Mouse (Mus musculus): ENCODE measurements around the gene Klhl25. TPM values are rescaled to one million over a fixed set of nuclear protein-coding genes. Genes with fewer than 3 reads are reported as not detected.
A peak's percentile ranks its signal among the peaks of the same experiment; 100 is the strongest.
"Not testable (repeated sequence)": the region's sequence is repeated elsewhere in the genome, so short reads cannot be mapped to it uniquely, and the experiment has no call there.

The Klhl25 gene
- polyA plus RNA-seq, 1 experiment from 2014 or later = 33.0 TPM

DNA sequence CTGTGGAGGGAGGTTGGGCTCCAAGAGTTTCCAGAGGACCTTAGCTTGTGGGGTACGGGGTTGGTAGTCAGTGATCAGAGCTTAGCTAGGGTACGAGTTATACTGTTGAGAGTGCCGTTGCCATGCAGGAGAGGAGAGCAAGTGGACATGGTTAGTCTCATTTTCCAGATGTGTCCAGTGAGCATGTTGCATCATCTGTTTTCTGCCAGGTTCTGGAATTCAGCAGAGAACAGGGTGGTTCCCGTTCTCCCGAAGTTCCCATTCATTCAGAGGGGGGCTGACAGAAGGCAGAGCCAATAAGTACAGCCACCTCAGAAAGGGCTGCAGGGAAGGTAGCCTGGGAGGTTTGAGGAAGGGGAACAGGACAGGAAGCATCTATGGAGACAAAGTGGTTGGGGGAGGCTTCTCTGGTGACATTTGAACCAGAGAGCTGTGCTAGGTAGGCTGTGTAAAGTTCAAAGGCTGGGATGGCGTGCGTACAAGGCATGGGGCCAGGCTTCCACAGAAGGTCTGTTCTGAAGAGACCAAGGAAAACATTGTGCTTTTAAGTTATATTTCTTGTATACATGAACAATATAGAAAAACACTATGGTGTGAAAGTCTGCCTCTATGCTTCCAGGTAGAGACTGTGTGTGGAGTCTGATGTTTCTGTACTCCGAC is 5.2 kb downstream of the Klhl25 start:
- peak overlapping the region; percentile 71 for H3K27ac ChIP-seq (ENCODE audit: low read depth, low read length)
- WGBS = 65% methylated on average over 8 of the region's 8 CpGs
- peak overlapping the region; percentile 16 for H3K4me2 ChIP-seq (ENCODE audit: low read length)
- no peaks in the 10 kb centered on the region for H3K27me3 ChIP-seq (replicated peaks; ENCODE audit: control insufficient read depth, insufficient read depth, low read length)
- peaks cover 45% of the 10 kb centered on the region for H3K4me1 ChIP-seq (ENCODE audit: control insufficient read depth, insufficient read depth, low read depth, low read length)
- ATAC-seq = no peak
- H3K36me3 ChIP-seq (ENCODE audit: control insufficient read depth, insufficient read depth, low read length) = no peaks in the 10 kb centered on the region
- H3K4me3 ChIP-seq (ENCODE audit: low read length) = no peak overlapping the region
- H3K9ac ChIP-seq (ENCODE audit: low read depth, low read length) = peak overlapping the region; percentile 32
- H3K9me3 ChIP-seq (ENCODE audit: control insufficient read depth, low read length) = no peaks in the 10 kb centered on the region

DNA sequence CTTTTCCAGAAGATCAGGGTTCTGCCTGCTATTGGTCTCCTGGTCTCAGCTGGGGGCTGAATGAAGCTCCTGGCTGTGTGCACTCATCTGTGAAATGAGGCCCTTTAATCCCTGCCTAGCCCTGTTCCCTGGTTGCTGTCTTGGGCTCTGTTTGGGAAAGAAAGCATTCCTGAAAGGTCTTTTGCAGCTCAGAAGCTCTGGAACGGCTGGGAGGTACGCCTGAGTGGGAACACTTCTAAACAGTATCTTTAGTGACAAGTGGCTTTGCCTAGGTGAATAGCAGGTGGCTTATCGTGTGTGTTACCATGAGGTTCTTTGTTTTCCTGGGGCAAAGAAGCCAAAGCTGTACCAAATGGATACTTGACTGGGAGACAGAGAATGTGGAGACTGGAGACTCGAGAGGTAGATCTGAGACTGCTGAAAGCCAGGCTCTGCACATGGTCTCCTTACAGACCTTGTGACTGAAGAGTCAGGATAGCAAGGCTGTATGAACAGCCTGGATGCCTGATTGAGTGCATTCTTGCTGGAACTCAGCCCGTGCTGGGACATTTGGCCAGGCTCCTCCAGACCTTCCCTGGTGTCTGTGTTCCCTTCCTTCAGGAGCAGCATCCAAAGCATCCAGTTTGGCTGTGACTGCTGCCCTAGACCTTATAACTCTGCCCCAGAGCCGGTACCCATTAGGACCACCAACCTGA is 6.3 kb downstream of the Klhl25 start:
- H3K4me3 ChIP-seq (ENCODE audit: low read length) = no peak overlapping the region
- ATAC-seq = 0 out of 2 replicates have a peak, but pooled peaks have one; percentile 5
- H3K4me1 ChIP-seq (ENCODE audit: control insufficient read depth, insufficient read depth, low read depth, low read length) = peaks cover 41% of the 10 kb centered on the region
- peak overlapping the region; percentile 18 for H3K9ac ChIP-seq (ENCODE audit: low read depth, low read length)
- H3K4me2 ChIP-seq (ENCODE audit: low read length) = peak overlapping the region; percentile 23; the same call in 1 of the 2 replicates
- WGBS = 16% methylated on average over 6 of the region's 6 CpGs
- peak overlapping the region; percentile 74 for H3K27ac ChIP-seq (ENCODE audit: low read depth, low read length)
- H3K9me3 ChIP-seq (ENCODE audit: control insufficient read depth, low read length) = no peaks in the 10 kb centered on the region
- no peaks in the 10 kb centered on the region for H3K27me3 ChIP-seq (replicated peaks; ENCODE audit: control insufficient read depth, insufficient read depth, low read length)
- H3K36me3 ChIP-seq (ENCODE audit: control insufficient read depth, insufficient read depth, low read length) = no peaks in the 10 kb centered on the region

DNA sequence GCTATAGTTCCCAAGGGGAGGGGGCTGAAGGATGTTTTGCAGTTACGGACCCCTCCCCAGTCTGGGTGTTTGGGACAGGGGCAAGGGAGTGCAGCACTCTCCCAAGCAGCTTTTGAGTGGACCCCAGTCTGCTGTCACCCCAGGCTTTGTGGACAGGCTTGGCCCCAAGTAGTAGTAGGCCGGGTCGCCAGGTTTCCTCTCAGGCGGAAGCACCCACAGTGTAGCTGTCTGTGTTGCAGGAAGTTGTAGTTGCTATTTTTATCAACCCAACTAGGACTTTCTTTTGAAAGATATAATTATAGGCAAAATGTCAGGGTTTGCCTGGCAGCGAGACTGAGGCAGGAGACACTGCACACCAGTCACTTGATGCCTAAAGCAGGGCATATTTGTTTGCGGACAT is 6.9 kb downstream of the Klhl25 start:
- ATAC-seq = no peak
- H3K9ac ChIP-seq (ENCODE audit: low read depth, low read length) = peak overlapping the region; percentile 22
- H3K4me3 ChIP-seq (ENCODE audit: low read length) = no peak overlapping the region
- no peaks in the 10 kb centered on the region for H3K27me3 ChIP-seq (replicated peaks; ENCODE audit: control insufficient read depth, insufficient read depth, low read length)
- peak overlapping the region; percentile 74 for H3K27ac ChIP-seq (ENCODE audit: low read depth, low read length)
- 60% methylated on average over 6 of the region's 6 CpGs for WGBS
- peaks cover 37% of the 10 kb centered on the region for H3K4me1 ChIP-seq (ENCODE audit: control insufficient read depth, insufficient read depth, low read depth, low read length)
- no peaks in the 10 kb centered on the region for H3K9me3 ChIP-seq (ENCODE audit: control insufficient read depth, low read length)
- H3K36me3 ChIP-seq (ENCODE audit: control insufficient read depth, insufficient read depth, low read length) = no peaks in the 10 kb centered on the region
- peak overlapping the region; percentile 23; the same call in 1 of the 2 replicates for H3K4me2 ChIP-seq (ENCODE audit: low read length)

DNA sequence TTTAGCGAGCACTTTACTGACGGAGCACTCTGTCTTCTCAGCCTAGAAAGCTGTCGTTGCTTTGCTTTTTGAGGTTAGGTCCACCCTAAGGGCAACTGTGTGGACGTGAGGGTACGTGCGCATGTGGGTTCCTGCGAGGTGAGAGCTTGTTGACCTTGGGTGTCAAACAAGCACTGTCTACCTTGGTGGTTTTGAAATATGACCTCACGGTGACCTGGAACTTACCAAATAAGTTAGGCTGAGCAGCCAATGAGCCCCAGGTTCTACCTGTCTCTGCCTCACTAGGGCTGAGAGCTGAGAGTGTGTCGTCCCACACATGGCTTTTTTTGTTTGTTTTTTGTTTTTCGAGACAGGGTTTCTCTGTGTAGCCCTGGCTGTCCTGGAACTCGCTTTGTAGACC is 8.1 kb downstream of the Klhl25 start:
- no peaks in the 10 kb centered on the region for H3K36me3 ChIP-seq (ENCODE audit: control insufficient read depth, insufficient read depth, low read length)
- H3K4me3 ChIP-seq (ENCODE audit: low read length) = no peak overlapping the region
- H3K9me3 ChIP-seq (ENCODE audit: control insufficient read depth, low read length) = no peaks in the 10 kb centered on the region
- peaks cover 34% of the 10 kb centered on the region for H3K4me1 ChIP-seq (ENCODE audit: control insufficient read depth, insufficient read depth, low read depth, low read length)
- no peak overlapping the region for H3K27ac ChIP-seq (ENCODE audit: low read depth, low read length)
- H3K9ac ChIP-seq (ENCODE audit: low read depth, low read length) = no peak overlapping the region
- no peaks in the 10 kb centered on the region for H3K27me3 ChIP-seq (replicated peaks; ENCODE audit: control insufficient read depth, insufficient read depth, low read length)
- no peak for ATAC-seq
- no peak overlapping the region for H3K4me2 ChIP-seq (ENCODE audit: low read length)
- 90% methylated on average over 11 of the region's 11 CpGs for WGBS

DNA sequence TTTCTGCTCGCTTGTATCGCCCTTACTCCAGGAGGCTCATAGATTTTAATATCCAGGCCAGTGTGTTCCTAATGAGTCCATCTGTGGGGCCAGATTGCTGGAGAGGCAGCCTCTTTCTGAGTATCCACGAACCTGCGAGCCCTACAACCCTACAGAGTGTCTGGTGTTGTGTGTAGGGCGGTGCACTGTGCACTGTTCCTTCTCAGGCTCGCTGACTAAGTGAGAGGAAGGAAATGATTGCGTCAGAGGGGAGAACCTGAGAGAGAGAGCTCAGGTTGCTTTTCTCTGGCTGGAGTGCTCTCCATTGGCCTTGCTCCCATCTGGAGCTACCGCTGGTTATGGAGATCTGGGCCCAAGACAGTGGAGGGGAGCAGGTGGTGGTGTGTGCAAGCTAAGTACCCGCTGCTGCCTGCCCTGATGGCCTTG is 11.7 kb downstream of the Klhl25 start:
- 61% methylated on average over 9 of the region's 9 CpGs for WGBS
- ATAC-seq = peak; percentile 41; the same call in 1 of the 2 replicates
- no peaks in the 10 kb centered on the region for H3K9me3 ChIP-seq (ENCODE audit: control insufficient read depth, low read length)
- H3K4me1 ChIP-seq (ENCODE audit: control insufficient read depth, insufficient read depth, low read depth, low read length) = peaks cover 11% of the 10 kb centered on the region
- H3K4me2 ChIP-seq (ENCODE audit: low read length) = no peak overlapping the region
- no peak overlapping the region for H3K4me3 ChIP-seq (ENCODE audit: low read length)
- peaks cover 4% of the 10 kb centered on the region for H3K36me3 ChIP-seq (ENCODE audit: control insufficient read depth, insufficient read depth, low read length)
- H3K9ac ChIP-seq (ENCODE audit: low read depth, low read length) = no peak overlapping the region
- H3K27ac ChIP-seq (ENCODE audit: low read depth, low read length) = no peak overlapping the region
- no peaks in the 10 kb centered on the region for H3K27me3 ChIP-seq (replicated peaks; ENCODE audit: control insufficient read depth, insufficient read depth, low read length)

DNA sequence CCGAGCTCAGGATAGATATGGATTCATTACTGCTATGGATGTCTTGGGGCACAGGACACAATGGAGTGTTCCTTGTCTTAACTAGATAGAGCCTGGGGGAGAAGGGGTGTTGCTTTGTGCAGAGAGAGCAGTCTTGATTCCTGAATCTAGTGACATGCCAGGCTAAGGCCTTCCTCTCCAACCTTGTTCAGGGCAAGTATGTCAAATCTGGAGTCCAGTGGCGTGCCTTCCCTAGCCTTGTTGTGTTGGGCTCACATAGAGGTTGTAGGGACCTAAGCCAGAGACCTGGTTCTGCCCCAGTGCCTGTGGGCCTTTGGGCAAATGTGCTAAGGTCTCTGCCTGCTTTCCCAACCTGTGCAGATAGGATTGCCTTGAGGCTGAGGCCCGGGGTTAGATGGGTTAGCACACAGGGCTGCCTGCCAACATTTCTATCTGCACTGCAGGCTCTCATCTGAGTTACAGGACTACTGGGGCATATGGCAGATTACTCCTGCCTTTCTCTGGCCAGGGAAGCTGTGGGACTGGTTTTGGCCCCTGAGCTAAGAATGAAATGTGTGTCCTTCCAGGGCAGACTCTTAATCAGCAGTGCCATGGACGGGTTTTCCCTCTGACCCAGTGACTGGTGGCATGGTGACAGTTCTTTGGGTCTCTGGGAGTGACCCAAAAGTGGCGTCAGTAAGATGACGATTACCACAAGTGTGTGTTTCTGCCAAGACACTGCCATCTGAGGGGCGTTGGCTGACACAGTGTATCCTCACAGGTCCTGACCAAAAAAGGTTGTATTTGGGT is 13.7 kb downstream of the Klhl25 start:
- WGBS = 78% methylated on average over 6 of the region's 7 CpGs
- H3K9me3 ChIP-seq (ENCODE audit: control insufficient read depth, low read length); H3K4me2 ChIP-seq (ENCODE audit: low read length); H3K4me3 ChIP-seq (ENCODE audit: low read length); H3K9ac ChIP-seq (ENCODE audit: low read depth, low read length); H3K27me3 ChIP-seq (replicated peaks; ENCODE audit: control insufficient read depth, insufficient read depth, low read length); H3K27ac ChIP-seq (ENCODE audit: low read depth, low read length); H3K4me1 ChIP-seq (ENCODE audit: control insufficient read depth, insufficient read depth, low read depth, low read length): not testable (repeated sequence)
- 0 out of 2 replicates have a peak, but pooled peaks have one; percentile 22 for ATAC-seq
- peaks cover 25% of the 10 kb centered on the region for H3K36me3 ChIP-seq (ENCODE audit: control insufficient read depth, insufficient read depth, low read length)

DNA sequence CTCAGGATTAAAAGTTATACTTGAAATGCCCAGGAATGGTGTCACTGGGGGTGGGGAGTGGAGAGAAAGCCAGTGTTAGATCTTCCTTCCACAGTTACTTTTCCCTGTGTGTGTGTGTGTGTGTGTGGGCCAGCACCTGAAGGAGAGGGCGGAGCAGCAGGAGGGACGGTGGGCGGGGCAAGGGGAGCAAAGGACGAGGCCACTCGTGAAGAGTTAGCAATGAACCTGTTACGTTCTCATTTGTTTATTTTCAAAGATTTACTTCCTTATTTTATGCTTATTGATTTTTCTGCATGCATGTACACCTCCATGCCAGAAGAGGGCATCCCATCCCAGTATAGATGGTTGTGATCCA is 14.3 kb downstream of the Klhl25 start:
- H3K27me3 ChIP-seq (replicated peaks; ENCODE audit: control insufficient read depth, insufficient read depth, low read length); H3K27ac ChIP-seq (ENCODE audit: low read depth, low read length); H3K4me2 ChIP-seq (ENCODE audit: low read length); H3K9ac ChIP-seq (ENCODE audit: low read depth, low read length); H3K4me3 ChIP-seq (ENCODE audit: low read length); ATAC-seq; H3K9me3 ChIP-seq (ENCODE audit: control insufficient read depth, low read length); H3K4me1 ChIP-seq (ENCODE audit: control insufficient read depth, insufficient read depth, low read depth, low read length): not testable (repeated sequence)
- WGBS = 96% methylated on average over 6 of the region's 6 CpGs
- peaks cover 26% of the 10 kb centered on the region for H3K36me3 ChIP-seq (ENCODE audit: control insufficient read depth, insufficient read depth, low read length)

DNA sequence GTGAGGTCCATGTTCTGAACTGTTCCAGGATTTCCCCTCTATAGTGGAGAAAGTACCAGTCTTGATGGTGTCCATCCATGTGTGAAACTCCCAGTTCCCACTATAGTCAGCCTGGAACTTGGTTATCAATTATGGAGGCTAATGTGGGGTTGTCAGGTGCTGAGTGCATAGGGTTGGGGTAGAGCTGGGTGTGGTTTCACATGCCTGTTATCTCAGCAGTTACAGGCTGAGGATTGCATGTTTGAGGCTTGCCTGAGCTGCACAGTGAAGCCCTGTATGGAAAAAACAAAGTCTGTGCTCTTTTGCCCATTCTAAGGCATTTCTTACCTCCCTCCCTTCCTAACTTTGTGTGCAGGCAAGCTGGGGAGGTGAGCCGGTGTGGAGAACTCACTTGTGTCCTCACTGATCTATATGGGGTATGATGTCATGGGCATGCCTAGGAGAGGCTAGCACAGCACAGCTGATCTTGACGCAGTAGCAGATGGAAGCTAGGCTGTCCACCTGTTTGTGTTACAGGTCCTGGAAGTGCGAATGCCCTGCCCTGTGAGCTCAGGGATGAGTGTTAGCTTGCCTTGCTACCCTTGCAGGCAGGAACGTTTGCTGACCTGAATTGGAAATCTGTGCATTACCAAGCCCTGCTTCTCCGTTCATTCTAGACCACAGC is 15.3 kb downstream of the Klhl25 start:
- H3K9ac ChIP-seq (ENCODE audit: low read depth, low read length); H3K4me1 ChIP-seq (ENCODE audit: control insufficient read depth, insufficient read depth, low read depth, low read length); H3K9me3 ChIP-seq (ENCODE audit: control insufficient read depth, low read length); H3K4me2 ChIP-seq (ENCODE audit: low read length); H3K4me3 ChIP-seq (ENCODE audit: low read length); H3K27me3 ChIP-seq (replicated peaks; ENCODE audit: control insufficient read depth, insufficient read depth, low read length); H3K27ac ChIP-seq (ENCODE audit: low read depth, low read length); ATAC-seq: not testable (repeated sequence)
- H3K36me3 ChIP-seq (ENCODE audit: control insufficient read depth, insufficient read depth, low read length) = peaks cover 26% of the 10 kb centered on the region
- WGBS = 93% methylated on average over 5 of the region's 5 CpGs

All from hindbrain, embryonic 16.5 days (tissue).